8 mouse cellular contexts compared by ENCODE assay signal in the genomic region with DNA sequence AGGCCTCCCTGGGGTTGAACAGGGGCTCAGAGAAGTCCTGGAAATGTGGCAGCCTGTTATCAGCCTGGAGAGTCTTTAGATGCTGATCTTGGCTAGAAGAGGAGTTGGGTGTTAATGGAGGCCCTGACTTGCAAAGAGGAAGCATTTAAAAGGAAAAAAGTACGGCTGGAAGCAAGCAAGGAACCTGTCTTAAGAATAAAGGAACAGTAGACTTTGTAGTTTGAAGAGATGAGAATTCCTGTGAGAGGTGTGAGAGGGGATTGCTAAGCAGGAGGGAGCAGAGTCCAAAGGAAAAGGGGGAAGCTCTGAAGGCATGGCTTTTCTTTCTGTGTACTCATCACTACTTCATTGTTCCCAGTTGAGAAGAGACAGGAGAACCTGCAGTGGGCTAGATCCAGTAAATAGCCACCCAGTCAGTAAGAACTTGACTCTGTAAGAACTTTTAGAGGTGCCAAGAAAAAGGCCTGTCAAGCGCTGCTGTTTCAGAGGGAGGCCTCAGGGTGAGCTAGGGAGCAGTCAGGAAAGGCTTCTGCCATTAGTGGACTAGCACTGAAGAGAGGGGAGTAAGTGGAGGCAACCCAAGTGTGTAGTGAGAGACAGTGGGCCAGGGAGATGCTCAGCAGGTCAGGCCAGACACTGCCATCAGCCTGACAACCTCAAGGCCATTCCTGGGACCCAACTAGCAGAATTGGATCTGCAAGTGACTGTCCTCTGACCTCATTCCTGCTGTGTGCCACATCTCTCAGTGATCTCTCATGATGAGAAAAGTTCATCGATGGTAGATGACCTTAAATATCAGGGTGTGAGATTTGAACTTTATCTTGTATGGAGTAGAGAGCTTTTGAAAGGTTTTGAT. TPM values are rescaled to one million over a fixed set of nuclear protein-coding genes. Genes with fewer than 3 reads are reported as not detected.
DNase-seq lines count a peak whose midpoint lies in the region; ATAC-seq and TF ChIP-seq lines count a peak whose summit lies in the region.

No protein-coding gene starts in this region.

- WGBS in heart, embryonic 13.5 days: 35% methylated on average over 3 of the region's 3 CpGs
- 52% methylated on average over 3 of the region's 3 CpGs for WGBS in limb, embryonic 13.5 days
- 40% methylated on average over 3 of the region's 3 CpGs for WGBS in stomach, postnatal 0 days

- intact Hi-C loops in gastrocnemius, postnatal 36 days (cut with DNase I): no loop called here

- ATAC-seq in heart, embryonic 13.5 days (ENCODE audit: extremely low read depth, insufficient number of reproducible peaks, low FRiP score, low TSS enrichment): no peak
- ATAC-seq in limb, embryonic 13.5 days (ENCODE audit: low FRiP score, low read depth): no peak
- no peak for ATAC-seq in stomach, postnatal 0 days (ENCODE audit: low FRiP score, low TSS enrichment)

- peak overlapping the region; percentile 99 for H3K9ac ChIP-seq in heart, embryonic 13.5 days
- peak overlapping the region; percentile 100 for H3K9ac ChIP-seq in limb, embryonic 13.5 days
- peak overlapping the region; percentile 99 for H3K9ac ChIP-seq in stomach, postnatal 0 days (ENCODE audit: low read length)

- peaks cover 34% of the 10 kb centered on the region for H3K4me1 ChIP-seq in heart, embryonic 13.5 days
- peaks cover 27% of the 10 kb centered on the region for H3K4me1 ChIP-seq in limb, embryonic 13.5 days
- peaks cover 9% of the 10 kb centered on the region; the same call in 1 of the 2 replicates for H3K4me1 ChIP-seq in stomach, postnatal 0 days (replicated peaks; ENCODE audit: control insufficient read depth, insufficient read depth)

- TF ChIP-seq CTCF in layer of hippocampus, adult 2 months (conservative IDR thresholded peaks at IDR 0.05): no peak
- no peak; the same call in 1 of the 2 replicates for TF ChIP-seq CTCF in stomach, postnatal 0 days (IDR thresholded peaks at IDR 0.05; ENCODE audit: low read depth)

- H3K4me2 ChIP-seq in heart, embryonic 13.5 days: peak overlapping the region; percentile 78
- peak overlapping the region; percentile 91 for H3K4me2 ChIP-seq in limb, embryonic 13.5 days (replicated peaks)
- peak overlapping the region; percentile 81 for H3K4me2 ChIP-seq in stomach, postnatal 0 days (replicated peaks; ENCODE audit: low read depth)

- TF ChIP-seq EP300 in stomach, postnatal 0 days (optimal IDR thresholded peaks at IDR 0.05): no peak

- H3K27ac ChIP-seq in layer of hippocampus, adult 2 months: peak overlapping the region; percentile 96
- H3K27ac ChIP-seq in heart, embryonic 13.5 days (replicated peaks): peak overlapping the region; percentile 98
- H3K27ac ChIP-seq in limb, embryonic 13.5 days: peak overlapping the region; percentile 98
- peak overlapping the region; percentile 98 for H3K27ac ChIP-seq in stomach, postnatal 0 days (replicated peaks)

- H3K27me3 ChIP-seq in heart, embryonic 13.5 days (replicated peaks): no peaks in the 10 kb centered on the region
- no peaks in the 10 kb centered on the region for H3K27me3 ChIP-seq in limb, embryonic 13.5 days
- H3K27me3 ChIP-seq in stomach, postnatal 0 days (ENCODE audit: control insufficient read depth, insufficient read depth, low read length): no peaks in the 10 kb centered on the region

- H3K4me3 ChIP-seq in layer of hippocampus, adult 2 months: peak overlapping the region; percentile 86
- peak overlapping the region; percentile 93 for H3K4me3 ChIP-seq in heart, embryonic 13.5 days
- peak overlapping the region; percentile 99 for H3K4me3 ChIP-seq in limb, embryonic 13.5 days
- H3K4me3 ChIP-seq in stomach, postnatal 0 days (ENCODE audit: low read depth, low read length): peak overlapping the region; percentile 99

- no peaks in the 10 kb centered on the region for H3K9me3 ChIP-seq in heart, embryonic 13.5 days
- no peaks in the 10 kb centered on the region for H3K9me3 ChIP-seq in limb, embryonic 13.5 days
- no peaks in the 10 kb centered on the region for H3K9me3 ChIP-seq in stomach, postnatal 0 days (ENCODE audit: control insufficient read depth, low read length)

- peaks cover 36% of the 10 kb centered on the region for H3K36me3 ChIP-seq in heart, embryonic 13.5 days
- peaks cover 32% of the 10 kb centered on the region for H3K36me3 ChIP-seq in limb, embryonic 13.5 days
- H3K36me3 ChIP-seq in stomach, postnatal 0 days (ENCODE audit: control insufficient read depth, insufficient read depth, low read length): peaks cover 5% of the 10 kb centered on the region

- DNase-seq in layer of hippocampus, adult 2 months (ENCODE audit: low spot score in 2 of 2): no peak
- no peak for DNase-seq in layer of hippocampus, adult 9-10 months (ENCODE audit: low spot score)
- peak; percentile 54 for DNase-seq in adrenal gland, adult 2 months
- peak; percentile 36 for DNase-seq in stomach, postnatal 0 days (ENCODE audit: low spot score)
- DNase-seq in layer of hippocampus, adult 9-11 months: no peak
- no peak for DNase-seq in gastrocnemius, postnatal 36 days

RNA-seq across cellular contexts. Expression of a gene that starts 2.4 kb away (rescaled TPM):
- 10 to 100 TPM; 42.8 to 46.4 TPM for total RNA-seq in layer of hippocampus, adult 2 months (2021)
- total RNA-seq in adrenal gland, adult 2 months (2021): 10 to 100 TPM; 63.3 to 71.4 TPM
- 119 and 160 TPM in 2 replicates for polyA plus RNA-seq in adrenal gland, adult 2 months (2012; rRNA removed)
- polyA plus RNA-seq in heart, embryonic 13.5 days (2015; fragmentation: Nextera tagmentation; extraction: Ambion mirVana): 49.5 and 52.2 TPM in 2 replicates
- 83.1 and 86.8 TPM in 2 replicates for polyA plus RNA-seq in limb, embryonic 13.5 days (2015; fragmentation: Nextera tagmentation; extraction: Ambion mirVana)
- 37.4 and 41.1 TPM in 2 replicates for polyA plus RNA-seq in stomach, postnatal 0 days (2015; fragmentation: Nextera tagmentation; extraction: Ambion mirVana)
- total RNA-seq in gastrocnemius, postnatal 36 days (2021): 10 to 100 TPM; 17.3 to 19.3 TPM

RNA-seq across cellular contexts. Expression of a gene that starts 2.6 kb away (rescaled TPM):
- 100 to 1,000 TPM; 361 to 383 TPM for total RNA-seq in layer of hippocampus, adult 2 months (2021)
- 100 to 1,000 TPM; 439 to 769 TPM for total RNA-seq in adrenal gland, adult 2 months (2021)
- polyA plus RNA-seq in adrenal gland, adult 2 months (2012; rRNA removed): 33.6 and 37.9 TPM in 2 replicates
- 925 and 1,094 TPM in 2 replicates for polyA plus RNA-seq in heart, embryonic 13.5 days (2015; fragmentation: Nextera tagmentation; extraction: Ambion mirVana)
- polyA plus RNA-seq in limb, embryonic 13.5 days (2015; fragmentation: Nextera tagmentation; extraction: Ambion mirVana): 456 and 481 TPM in 2 replicates
- polyA plus RNA-seq in stomach, postnatal 0 days (2015; fragmentation: Nextera tagmentation; extraction: Ambion mirVana): 571 and 591 TPM in 2 replicates
- 100 to 1,000 TPM; 843 to 875 TPM for total RNA-seq in gastrocnemius, postnatal 36 days (2021)

RNA-seq across cellular contexts. Expression of a gene that starts 23.8 kb away (rescaled TPM):
- total RNA-seq in layer of hippocampus, adult 2 months (2021): 10 to 100 TPM in 1 of 2 experiments, 1 to 10 TPM in 1; 9.9 to 10.0 TPM
- 10 to 100 TPM; 24.4 to 32.7 TPM for total RNA-seq in adrenal gland, adult 2 months (2021)
- polyA plus RNA-seq in adrenal gland, adult 2 months (2012; rRNA removed): 7.7 and 10.3 TPM in 2 replicates
- polyA plus RNA-seq in heart, embryonic 13.5 days (2015; fragmentation: Nextera tagmentation; extraction: Ambion mirVana): 24.9 and 25.3 TPM in 2 replicates
- 19.8 and 20.0 TPM in 2 replicates for polyA plus RNA-seq in limb, embryonic 13.5 days (2015; fragmentation: Nextera tagmentation; extraction: Ambion mirVana)
- 11.4 and 11.9 TPM in 2 replicates for polyA plus RNA-seq in stomach, postnatal 0 days (2015; fragmentation: Nextera tagmentation; extraction: Ambion mirVana)
- total RNA-seq in gastrocnemius, postnatal 36 days (2021): 10 to 100 TPM; 12.5 to 14.5 TPM

RNA-seq across cellular contexts. Expression of a gene that starts 46.0 kb away (rescaled TPM):
- under 1 TPM; 0.64 to 0.91 TPM for total RNA-seq in layer of hippocampus, adult 2 months (2021)
- total RNA-seq in adrenal gland, adult 2 months (2021): under 1 TPM; 0.58 to 0.62 TPM
- polyA plus RNA-seq in adrenal gland, adult 2 months (2012; rRNA removed): 0.45 and 0.46 TPM in 2 replicates
- 20.9 and 21.5 TPM in 2 replicates for polyA plus RNA-seq in heart, embryonic 13.5 days (2015; fragmentation: Nextera tagmentation; extraction: Ambion mirVana)
- polyA plus RNA-seq in limb, embryonic 13.5 days (2015; fragmentation: Nextera tagmentation; extraction: Ambion mirVana): 38.0 TPM in 2 replicates
- 5.1 and 5.3 TPM in 2 replicates for polyA plus RNA-seq in stomach, postnatal 0 days (2015; fragmentation: Nextera tagmentation; extraction: Ambion mirVana)
- total RNA-seq in gastrocnemius, postnatal 36 days (2021): under 1 TPM; 0.77 to 0.99 TPM

RNA-seq across cellular contexts. Expression of a gene that starts 46.2 kb away (rescaled TPM):
- total RNA-seq in layer of hippocampus, adult 2 months (2021): 10 to 100 TPM; 69.2 to 77.9 TPM
- total RNA-seq in adrenal gland, adult 2 months (2021): 10 to 100 TPM; 48.1 to 70.5 TPM
- 28.0 and 34.9 TPM in 2 replicates for polyA plus RNA-seq in adrenal gland, adult 2 months (2012; rRNA removed)
- polyA plus RNA-seq in heart, embryonic 13.5 days (2015; fragmentation: Nextera tagmentation; extraction: Ambion mirVana): 56.9 and 61.5 TPM in 2 replicates
- polyA plus RNA-seq in limb, embryonic 13.5 days (2015; fragmentation: Nextera tagmentation; extraction: Ambion mirVana): 63.4 and 69.0 TPM in 2 replicates
- 26.6 and 29.6 TPM in 2 replicates for polyA plus RNA-seq in stomach, postnatal 0 days (2015; fragmentation: Nextera tagmentation; extraction: Ambion mirVana)
- 10 to 100 TPM; 41.2 to 49.5 TPM for total RNA-seq in gastrocnemius, postnatal 36 days (2021)

Comparison
In these comparisons a context has a peak if more than half of its experiments do, and no peak if none do; other contexts are left out.
1. DNase-seq: peak in adrenal gland, adult 2 months (single experiment) and stomach, postnatal 0 days (single experiment); none in layer of hippocampus, adult 2 months (0 of 2), layer of hippocampus, adult 9-10 months (single experiment), layer of hippocampus, adult 9-11 months (single experiment) and gastrocnemius, postnatal 36 days (0 of 2).
2. RNA of a gene that starts 2.6 kb away (polyA plus RNA-seq): 925 to 1,094 TPM in heart, embryonic 13.5 days, 571 to 591 TPM in stomach, postnatal 0 days and 456 to 481 TPM in limb, embryonic 13.5 days; 33.6 to 37.9 TPM in adrenal gland, adult 2 months; every median in the first group is over 10 times any median in the second.
3. Peak in every context shown above with its lines, with median percentiles within 50 percentile points of each other: H3K27ac ChIP-seq, H3K4me3 ChIP-seq, H3K4me2 ChIP-seq and H3K9ac ChIP-seq.